Mouse (Mus musculus): ENCODE data around the gene Rnf148. TPM values are rescaled to one million over a fixed set of nuclear protein-coding genes. Genes with fewer than 3 reads are reported as not detected.

Rnf148 gene
- not detected for polyA plus RNA-seq (2017; shearing (Covaris generic))

GRCm38 (mm10) chr6:23655036-23655435 lies at the start of gene Rnf148:
Rnf148 (minus strand) TSS chr6:23655136.

GRCm38 (mm10) chr6:23650205-23650604 lies 4.7 kb downstream of the Rnf148 start, which contains the start of gene Rnf133:
Rnf133 (minus strand) TSS chr6:23650305.

Other genes with a start within 250 kb of the Rnf148 start
- gene Rnf133, start 4.8 kb downstream of the Rnf148 start, polyA plus RNA-seq (2017; shearing (Covaris generic)) = not detected
- not detected for gene Cadps2, start 184.3 kb upstream of the Rnf148 start, polyA plus RNA-seq (2017; shearing (Covaris generic))

Data from CD4-positive, CD25-positive, alpha-beta regulatory T cell, adult 9 weeks (primary cell).